Mouse (Mus musculus) v-Abl transformed pro-B cells (cell line): ENCODE data around the gene Syna.

ENCODE experiments used
- in situ Hi-C, 2 experiments: fragments of 400-800 bp; cut with MboI; formaldehyde crosslinking; loops; one replicate each; pipeline ENCODE4 v1.15.1; 2025; ENCODE audit not compliant: unreplicated experiment in 2 of 2

Syna gene

GRCm38 (mm10) chr5:134560071-134560449 lies at the start of gene Syna:
TSS of gene Syna (minus strand) at chr5:134560171.
- in situ Hi-C loops, result no loop called here

GRCm38 (mm10) chr5:134607121-134607520 lies 47.1 kb upstream of the Syna start:
- in situ Hi-C loops, result no loop called here

GRCm38 (mm10) chr5:134606314-134606713 lies 46.3 kb upstream of the Syna start:
- in situ Hi-C loops, result no loop called here

- in situ Hi-C loops, result no loop called here
Measured at GRCm38 (mm10) chr5:134604376-134604775, 44.4 kb upstream of the Syna start.

- in situ Hi-C loops, result no loop called here
Measured at GRCm38 (mm10) chr5:134597711-134598110, 37.7 kb upstream of the Syna start.

- in situ Hi-C loops, result no loop called here
Measured at GRCm38 (mm10) chr5:134593093-134593492, 33.1 kb upstream of the Syna start.

GRCm38 (mm10) chr5:134592026-134592581 lies 32.1 kb upstream of the Syna start:
- in situ Hi-C loops, result no loop called here

GRCm38 (mm10) chr5:134589900-134590299 lies 29.9 kb upstream of the Syna start:
- in situ Hi-C loops, result loop anchor here in 1 of 2 experiments (10.0 kb wide), 1 partner anchor 405 kb away; the partner anchor contains the start of gene Gtf2ird2

GRCm38 (mm10) chr5:134584798-134585197 lies 24.8 kb upstream of the Syna start:
- in situ Hi-C loops, result loop anchor here (5.0 to 10.0 kb wide), 3 partner anchors 33 to 400 kb away; partner anchors contain the start of genes Lat2 (in 2 of the 2), Gtf2ird2 (in 1 of the 2) and Limk1 (in 1 of the 2)

- in situ Hi-C loops, result loop anchor here (5.0 to 10.0 kb wide), 3 partner anchors 33 to 399 kb away; partner anchors contain the start of genes Lat2 (in 2 of the 2), Gtf2ird2 (in 1 of the 2) and Limk1 (in 1 of the 2)
Measured at GRCm38 (mm10) chr5:134583884-134584213, 23.9 kb upstream of the Syna start.

- in situ Hi-C loops, result loop anchor here (5.0 to 10.0 kb wide), 3 partner anchors 34 to 398 kb away; partner anchors contain the start of genes Lat2 (in 2 of the 2), Gtf2ird2 (in 1 of the 2) and Limk1 (in 1 of the 2)
Measured at GRCm38 (mm10) chr5:134583006-134583883, 23.3 kb upstream of the Syna start.

GRCm38 (mm10) chr5:134582221-134582907 lies 22.4 kb upstream of the Syna start:
- in situ Hi-C loops, result loop anchor here (5.0 to 10.0 kb wide), 3 partner anchors 35 to 398 kb away; partner anchors contain the start of genes Lat2 (in 2 of the 2), Gtf2ird2 (in 1 of the 2) and Limk1 (in 1 of the 2)

- in situ Hi-C loops, result loop anchor here (5.0 to 10.0 kb wide), 3 partner anchors 36 to 396 kb away; partner anchors contain the start of genes Lat2 (in 2 of the 2), Gtf2ird2 (in 1 of the 2) and Limk1 (in 1 of the 2)
Measured at GRCm38 (mm10) chr5:134581146-134581545, 21.2 kb upstream of the Syna start, which contains the start of gene Rfc2. TSS of gene Rfc2 (plus strand) at chr5:134581366.

GRCm38 (mm10) chr5:134579135-134579534 lies 19.2 kb upstream of the Syna start:
- in situ Hi-C loops, result no loop called here

GRCm38 (mm10) chr5:134577534-134577933 lies 17.6 kb upstream of the Syna start:
- in situ Hi-C loops, result no loop called here

GRCm38 (mm10) chr5:134576517-134577220 lies 16.7 kb upstream of the Syna start:
- in situ Hi-C loops, result no loop called here

GRCm38 (mm10) chr5:134575833-134576232 lies 15.9 kb upstream of the Syna start:
- in situ Hi-C loops, result no loop called here

GRCm38 (mm10) chr5:134572508-134573214 lies 12.7 kb upstream of the Syna start:
- in situ Hi-C loops, result no loop called here

GRCm38 (mm10) chr5:134571730-134572507 lies 11.9 kb upstream of the Syna start:
- in situ Hi-C loops, result no loop called here
